Mouse (Mus musculus) bone marrow, adult 2 months (tissue): ENCODE results near the gene Ppp1r12c.

Source experiments
- CTCF ChIP-seq: fragments of 200-500 bp; IDR thresholded peaks from 2 replicates; pipeline ENCODE4 v1.5.1; 2011; ENCODE audit warnings: low read length, control low read depth; ENCODE audit not compliant: control insufficient read depth, insufficient read depth
- POLR2A ChIP-seq: fragments of 200-500 bp; IDR thresholded peaks from 2 replicates; pipeline ENCODE4 v1.6.1; 2011; ENCODE audit warnings: low read depth, mild to moderate bottlenecking, control low read depth, low read length, borderline replicate concordance; ENCODE audit not compliant: control insufficient read depth

DNA sequence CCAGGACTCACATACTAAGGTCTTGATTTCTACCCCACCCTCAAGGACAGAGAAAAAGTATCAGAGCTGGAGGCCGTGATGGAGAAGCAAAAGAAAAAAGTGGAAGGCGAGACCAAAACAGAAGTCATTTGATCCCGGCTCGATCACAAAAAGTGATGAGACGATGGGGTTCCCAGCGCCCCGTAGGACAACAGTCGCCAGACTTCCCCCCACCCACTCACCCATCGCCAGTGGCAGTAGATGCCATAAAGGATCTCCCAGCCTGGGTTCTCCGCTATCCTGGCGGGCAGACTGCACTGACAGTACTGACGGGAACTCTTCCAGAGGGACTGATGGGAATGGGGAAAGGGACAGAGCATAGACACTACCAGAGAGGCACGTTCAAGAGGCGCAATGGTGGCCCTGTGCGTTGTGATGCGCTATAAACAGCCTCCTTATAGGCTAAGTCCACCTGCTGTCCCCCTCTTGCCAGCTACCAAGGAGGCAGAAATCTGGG, 22.6 kb downstream of the Ppp1r12c start:
- TF ChIP-seq POLR2A: no peak
- no peak for TF ChIP-seq CTCF
